ENCODE assay signal across 11 mouse cellular contexts in genomic region chr9:65217661-65218060, GRCm38 (mm10). TPM values are rescaled to one million over a fixed set of nuclear protein-coding genes. Genes with fewer than 3 reads are reported as not detected.
A peak's percentile ranks its signal among the peaks of the same experiment; 100 is the strongest.
DNase-seq lines count a peak whose midpoint lies in the region; ATAC-seq lines count a peak whose summit lies in the region.
"Had no signal": no experiment of that assay in that cellular context is flagged by ENCODE, and none has a peak within 500 bp of the region (broad histone marks: within the 10 kb centered on the region; RNA-seq: fewer than 3 reads in every experiment).

No protein-coding gene starts in this region.

- H3K9me3 ChIP-seq in heart, embryonic 15.5 days (replicated peaks), result no peaks in the 10 kb centered on the region
- H3K9me3 ChIP-seq in liver, embryonic 13.5 days (replicated peaks), result no peaks in the 10 kb centered on the region

- peaks cover 15% of the 10 kb centered on the region for H3K4me1 ChIP-seq in heart, embryonic 15.5 days (replicated peaks)
- peaks cover 55% of the 10 kb centered on the region for H3K4me1 ChIP-seq in liver, embryonic 13.5 days (replicated peaks)

- H3K27ac ChIP-seq in heart, embryonic 15.5 days, result peak overlapping the region; percentile 16; the same call in 1 of the 2 replicates
- peak overlapping the region; percentile 100 for H3K27ac ChIP-seq in liver, embryonic 13.5 days
- H3K27ac ChIP-seq: macrophage had no signal

- intact Hi-C loops in heart, postnatal 14 days (cut with DNase I), result no loop called here
- intact Hi-C loops in gastrocnemius, postnatal 14 days (cut with DNase I; ENCODE audit: low total_unique reads), result no loop called here
- intact Hi-C loops in left cerebral cortex, postnatal 36 days (cut with DNase I), result no loop called here

- no peak for ATAC-seq in heart, embryonic 15.5 days (replicated peaks; ENCODE audit: insufficient number of reproducible peaks, insufficient read depth, low FRiP score, low read depth)
- no peak for ATAC-seq in liver, embryonic 13.5 days (ENCODE audit: low read depth)

- WGBS in heart, embryonic 15.5 days, result 55% methylated on average over 6 of the region's 6 CpGs
- WGBS in liver, embryonic 13.5 days (ENCODE audit: insufficient replicate concordance), result 12% methylated on average over 6 of the region's 6 CpGs

- no peaks in the 10 kb centered on the region for H3K27me3 ChIP-seq in heart, embryonic 15.5 days
- H3K27me3 ChIP-seq in liver, embryonic 13.5 days, result no peaks in the 10 kb centered on the region

- no peak overlapping the region for H3K9ac ChIP-seq in heart, embryonic 15.5 days
- peak overlapping the region; percentile 99 for H3K9ac ChIP-seq in liver, embryonic 13.5 days

- no peaks in the 10 kb centered on the region for H3K36me3 ChIP-seq in heart, embryonic 15.5 days
- H3K36me3 ChIP-seq in liver, embryonic 13.5 days, result no peaks in the 10 kb centered on the region

- H3K4me3 ChIP-seq in heart, embryonic 15.5 days, result no peak overlapping the region
- peak overlapping the region; percentile 83 for H3K4me3 ChIP-seq in liver, embryonic 13.5 days (replicated peaks)

- H3K4me2 ChIP-seq in heart, embryonic 15.5 days, result no peak overlapping the region; the same call in 1 of the 2 replicates
- H3K4me2 ChIP-seq in liver, embryonic 13.5 days, result peak overlapping the region; percentile 98

- no peak for DNase-seq in heart, postnatal 14 days
- DNase-seq in adipocyte (ENCODE audit: low spot score), result peak; percentile 74
- peak; percentile 30 for DNase-seq in gastrocnemius, postnatal 14 days
- no peak for DNase-seq in liver, embryonic 13.5 days
- no peak for DNase-seq in layer of hippocampus, adult 8-10 months (ENCODE audit: low spot score in 2 of 2)
- no peak for DNase-seq in spleen, adult 12 weeks (ENCODE audit: low spot score)
- no peak for DNase-seq in left cerebral cortex, postnatal 36 days (ENCODE audit: low spot score in 2 of 2)
- DNase-seq: cerebellum, adult 11 months; right cerebral cortex, adult 18-20 months had no signal

RNA-seq across cellular contexts. Expression of gene Parp16, which starts 22.5 kb away (rescaled TPM):
- polyA plus RNA-seq in heart, embryonic 15.5 days (2015; fragmentation: Nextera tagmentation; extraction: Ambion mirVana), result 5.3 and 5.8 TPM in 2 replicates
- total RNA-seq in heart, postnatal 14 days (2021), result 1 to 10 TPM; 3.4 to 3.6 TPM
- 1 to 10 TPM; 4.9 to 5.4 TPM for total RNA-seq in gastrocnemius, postnatal 14 days (2021)
- polyA plus RNA-seq in liver, embryonic 13.5 days (2015; fragmentation: Nextera tagmentation; extraction: Ambion mirVana), result 8.2 and 9.2 TPM in 2 replicates
- total RNA-seq in layer of hippocampus, adult 8-10 months (2022), result 1 to 10 TPM; 4.4 to 6.0 (median 5.6) TPM
- 1 to 10 TPM; 2.5 to 4.2 TPM for total RNA-seq in left cerebral cortex, postnatal 36 days (2021)

RNA-seq across cellular contexts. Expression of gene Cilp, which starts 47.3 kb away (rescaled TPM):
- polyA plus RNA-seq in heart, embryonic 15.5 days (2015; fragmentation: Nextera tagmentation; extraction: Ambion mirVana), result 0.03 and 0.04 TPM in 2 replicates
- total RNA-seq in heart, postnatal 14 days (2021), result 1 to 10 TPM; 6.2 to 6.6 TPM
- total RNA-seq in gastrocnemius, postnatal 14 days (2021), result 100 to 1,000 TPM in 1 of 2 experiments, 10 to 100 TPM in 1; 63.1 to 122 TPM
- polyA plus RNA-seq in liver, embryonic 13.5 days (2015; fragmentation: Nextera tagmentation; extraction: Ambion mirVana), result 0.05 and 0.08 TPM in 2 replicates
- total RNA-seq in layer of hippocampus, adult 8-10 months (2022), result under 1 TPM in 2 of 4 experiments, not detected in 2; 0.10 to 0.16 TPM
- not detected for total RNA-seq in left cerebral cortex, postnatal 36 days (2021)
- polyA plus RNA-seq: macrophage had no signal

Comparison
In these comparisons a context has a peak if more than half of its experiments do, and no peak if none do; other contexts are left out.
1. DNase-seq: peak in adipocyte (single experiment) and gastrocnemius, postnatal 14 days (single experiment); none in heart, postnatal 14 days (0 of 2), liver, embryonic 13.5 days (single experiment), layer of hippocampus, adult 8-10 months (0 of 2), spleen, adult 12 weeks (single experiment) and left cerebral cortex, postnatal 36 days (0 of 2).
2. RNA of gene Cilp, which starts 47.3 kb away (total RNA-seq): 63.1 to 122 TPM in gastrocnemius, postnatal 14 days; 6.2 to 6.6 TPM in heart, postnatal 14 days, 0.10 to 0.16 TPM in layer of hippocampus, adult 8-10 months and not detected in left cerebral cortex, postnatal 36 days; every median in the first group is over 4 times any median in the second.